Mouse (Mus musculus) embryonic fibroblast, embryonic 13.5 days (primary cell): ENCODE data around the gene Ttc28.

Experiments
- CTCF ChIP-seq: IDR thresholded peaks from 2 replicates; pipeline ENCODE4 v1.5.1; 2011; ENCODE audit warnings: mild to moderate bottlenecking, control low read depth, low read length, moderate library complexity, borderline replicate concordance; ENCODE audit not compliant: insufficient read depth
- POLR2A ChIP-seq: IDR thresholded peaks from 2 replicates; pipeline ENCODE4 v1.6.1; 2011; ENCODE audit warnings: low read depth, mild to moderate bottlenecking, control low read depth, low read length, moderate library complexity

DNA sequence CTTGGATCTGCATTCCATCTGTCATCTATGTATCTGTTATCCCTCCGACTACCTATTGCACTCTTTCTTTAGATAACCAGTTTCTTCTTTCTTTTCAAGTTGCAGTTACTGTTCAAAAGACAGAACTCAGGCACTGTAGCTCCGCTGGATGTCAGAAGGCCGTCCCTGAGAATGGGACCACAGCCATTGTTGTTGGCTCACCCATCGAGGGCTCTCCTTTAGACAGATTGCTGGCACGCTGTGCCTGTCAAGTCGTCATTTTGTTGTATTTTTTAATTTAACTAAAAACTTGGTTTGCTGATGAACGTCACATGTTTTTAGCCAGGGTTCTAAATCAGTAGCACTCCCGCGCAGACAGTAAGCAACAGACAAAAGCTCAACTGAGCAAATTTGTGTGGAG, 124.1 kb downstream of the Ttc28 start:
- no peak for TF ChIP-seq CTCF
- TF ChIP-seq POLR2A, result no peak
